Mouse (Mus musculus): ENCODE results near the gene Ipo5.

DNA sequence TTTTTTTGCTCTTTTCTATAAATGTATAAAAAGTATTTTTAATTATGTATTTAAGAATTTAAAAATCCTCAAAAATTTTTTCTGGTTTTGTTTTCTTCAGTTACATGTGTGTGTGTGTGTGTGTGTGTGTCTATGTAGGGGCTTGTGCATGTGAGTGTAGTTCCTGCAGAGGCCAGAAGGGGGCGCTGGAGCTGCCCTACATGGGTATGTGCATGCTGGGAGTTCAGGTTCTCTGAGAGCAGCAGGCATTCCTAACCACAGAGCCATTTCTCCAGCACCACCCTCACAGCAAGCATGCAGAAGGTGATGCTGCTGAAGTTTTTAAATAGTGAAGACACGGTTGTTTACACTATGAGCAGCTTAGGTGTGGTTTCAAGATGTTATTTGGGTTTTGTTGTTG, 41.4 kb downstream of the Ipo5 start:
- TF ChIP-seq POLR2A (IDR thresholded peaks at IDR 0.05; ENCODE audit: borderline replicate concordance, insufficient read depth, low read length) (no peak), CTCF (IDR thresholded peaks at IDR 0.05; ENCODE audit: borderline replicate concordance, insufficient read depth, low read depth, low read length) (peak; percentile 4; the same call in 1 of the 2 replicates)

All from cerebellum, adult 2 months (tissue).